Mouse (Mus musculus): ENCODE measurements at regions not wholly inside any gene's neighbourhood (a gene's known extent, or its start where the extent isn't known, plus 50 kb on each side); places are given as distances from the start of the nearest gene placed in this dataset.

DNA sequence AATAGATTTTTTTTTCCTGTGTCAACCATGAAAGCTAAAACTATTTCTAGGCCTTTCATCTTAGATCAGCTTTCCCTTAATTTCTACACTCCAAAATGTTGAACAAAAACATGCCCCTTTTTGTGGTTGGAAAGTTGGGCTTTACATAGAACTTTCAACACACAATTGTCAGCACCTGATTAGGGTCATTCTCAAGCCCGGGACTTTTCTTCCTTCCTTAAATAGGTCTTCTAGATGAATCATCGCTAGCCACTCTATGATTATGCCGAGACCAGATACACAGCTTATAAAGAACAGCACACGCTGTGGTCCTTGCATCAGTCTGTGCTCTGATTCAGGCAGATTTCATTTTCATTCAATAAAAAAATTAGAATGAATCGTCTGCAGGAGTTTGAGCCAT is 133.3 kb upstream of the Atp2b1 start:
- DNase-seq (ENCODE audit: low spot score) = no peak

DNA sequence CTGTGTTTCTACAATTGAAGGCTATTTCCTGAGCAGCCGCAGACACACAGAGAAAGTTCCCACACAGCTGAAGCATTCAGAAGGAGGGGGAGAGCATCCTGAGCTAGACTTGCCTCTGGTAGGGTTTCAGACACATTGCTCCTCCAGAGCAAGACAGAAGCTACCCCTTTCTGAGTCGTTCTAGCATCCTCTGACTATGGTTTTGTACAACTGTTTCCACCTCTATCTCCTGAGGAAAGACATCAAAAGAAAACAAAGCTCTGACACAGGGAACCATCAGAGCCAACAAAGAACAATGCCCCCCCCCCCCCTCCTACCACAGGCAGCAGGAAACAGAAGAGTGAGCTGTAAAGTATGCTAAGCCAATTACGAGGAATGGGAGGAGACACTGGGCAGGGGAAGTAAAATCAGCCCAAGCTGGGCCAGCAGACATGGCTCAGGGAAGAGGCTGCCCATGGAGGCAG is 132.3 kb upstream of the Atp2b1 start:
- no peak for DNase-seq (ENCODE audit: low spot score)

DNA sequence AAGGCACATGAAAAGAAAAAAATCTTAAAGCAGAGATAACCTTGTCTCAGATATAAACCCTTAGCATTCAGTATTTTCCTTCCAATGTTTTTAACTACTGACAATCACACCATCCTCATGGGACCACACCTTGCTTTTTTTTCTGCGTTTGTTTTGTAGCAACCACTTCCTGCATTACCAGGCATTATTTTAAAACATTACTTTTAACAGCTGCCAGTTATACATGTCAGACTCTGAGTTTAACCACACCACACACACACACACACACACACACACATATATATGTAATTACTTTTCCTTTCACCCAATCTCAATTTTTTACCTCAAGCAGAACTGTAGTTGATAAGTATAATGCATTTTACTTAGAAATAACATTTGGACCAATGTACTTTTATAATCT is 128.8 kb upstream of the Atp2b1 start:
- no peak for DNase-seq (ENCODE audit: low spot score)

DNA sequence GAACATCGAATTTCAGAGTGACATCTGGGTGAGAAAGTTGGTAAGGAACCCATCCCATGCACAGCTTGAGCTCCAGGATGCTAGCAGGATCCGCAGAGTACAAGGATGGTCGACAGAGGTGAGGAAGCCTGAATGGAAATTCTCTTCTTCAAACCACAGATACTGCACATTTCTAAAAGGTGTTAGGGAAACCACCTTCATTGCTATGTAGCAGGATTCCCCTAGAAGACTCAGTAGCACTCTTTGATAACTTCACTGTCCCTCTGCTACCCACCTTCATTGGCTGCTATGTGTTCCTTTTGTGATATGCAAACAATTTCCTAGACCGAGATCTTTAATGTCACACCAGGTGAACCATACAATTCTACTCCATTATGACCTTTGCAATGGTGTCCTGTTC is 128.1 kb upstream of the Atp2b1 start:
- no peak for DNase-seq (ENCODE audit: low spot score)

DNA sequence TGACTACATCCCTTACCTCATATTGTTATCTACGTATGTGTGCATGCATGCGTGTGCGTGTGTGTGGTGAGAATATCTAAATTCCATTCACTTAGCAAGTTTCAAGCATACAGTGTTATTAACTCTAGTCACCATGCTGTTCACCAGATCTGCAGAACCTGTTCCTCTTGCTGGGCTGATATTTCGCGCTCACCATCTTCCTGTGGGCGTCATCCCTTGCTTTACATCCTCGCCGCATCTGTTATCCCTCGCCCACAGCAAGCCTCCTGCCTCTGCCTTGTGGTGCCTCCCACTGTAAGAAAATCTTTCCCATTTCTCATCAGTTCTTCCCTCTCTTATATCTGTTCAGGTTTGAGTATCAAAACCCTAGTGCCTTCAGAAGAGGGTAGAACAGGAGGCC is 124.4 kb upstream of the Atp2b1 start:
- no peak for DNase-seq (ENCODE audit: low spot score)

DNA sequence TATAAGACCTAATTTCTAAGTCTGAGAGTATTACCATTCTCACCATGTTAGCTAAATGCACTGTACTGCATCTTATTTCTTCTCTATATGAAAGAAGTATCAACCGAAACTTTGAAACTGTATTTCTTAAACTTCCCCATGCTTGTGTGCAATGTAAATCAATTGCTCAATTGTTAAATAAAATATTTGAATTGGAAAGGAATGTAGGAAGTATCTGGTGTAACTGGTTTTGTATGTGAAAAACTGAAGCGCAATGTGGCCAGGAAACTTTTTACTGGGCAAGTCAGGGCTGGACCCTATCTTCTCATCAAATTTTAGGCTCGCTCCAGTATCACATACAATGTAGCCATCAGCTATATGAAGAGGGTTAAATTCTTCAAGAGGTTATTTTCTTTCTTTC is 123.8 kb upstream of the Atp2b1 start:
- no peak for DNase-seq (ENCODE audit: low spot score)

DNA sequence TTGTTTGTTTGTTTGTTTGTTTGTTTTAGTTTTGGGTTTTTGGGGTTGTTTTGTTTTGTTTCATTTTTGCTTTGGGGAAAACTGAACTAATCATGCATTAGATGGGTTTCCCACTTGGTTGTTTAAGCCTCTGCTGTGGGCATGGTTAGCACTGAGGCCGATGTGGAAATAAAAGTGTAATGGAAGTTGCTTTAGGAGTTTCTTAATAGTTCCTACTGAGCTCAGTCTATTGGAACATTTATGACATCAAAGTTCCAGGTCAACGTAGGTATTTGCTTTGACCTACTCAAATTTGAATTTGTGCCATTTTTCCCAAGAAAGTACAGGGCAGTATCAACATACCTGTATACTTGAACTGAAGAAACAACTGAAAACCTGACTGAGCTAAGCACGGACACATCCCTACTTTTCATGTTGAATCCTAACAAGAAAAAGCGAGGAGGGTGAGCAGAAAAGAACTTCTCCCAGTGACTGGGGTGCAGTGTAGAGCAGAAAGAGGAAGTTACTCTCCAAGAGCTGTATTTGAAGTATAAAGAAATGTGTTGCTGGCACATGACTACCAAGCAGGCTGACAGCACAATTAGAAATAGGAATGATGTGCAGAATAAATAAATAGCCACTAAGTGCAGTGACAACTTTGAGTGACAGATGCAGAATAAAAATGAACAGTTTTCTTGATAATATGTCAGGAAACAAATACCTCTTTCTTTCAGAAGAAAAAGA is 122.0 kb upstream of the Atp2b1 start:
- DNase-seq (ENCODE audit: low spot score) = no peak

DNA sequence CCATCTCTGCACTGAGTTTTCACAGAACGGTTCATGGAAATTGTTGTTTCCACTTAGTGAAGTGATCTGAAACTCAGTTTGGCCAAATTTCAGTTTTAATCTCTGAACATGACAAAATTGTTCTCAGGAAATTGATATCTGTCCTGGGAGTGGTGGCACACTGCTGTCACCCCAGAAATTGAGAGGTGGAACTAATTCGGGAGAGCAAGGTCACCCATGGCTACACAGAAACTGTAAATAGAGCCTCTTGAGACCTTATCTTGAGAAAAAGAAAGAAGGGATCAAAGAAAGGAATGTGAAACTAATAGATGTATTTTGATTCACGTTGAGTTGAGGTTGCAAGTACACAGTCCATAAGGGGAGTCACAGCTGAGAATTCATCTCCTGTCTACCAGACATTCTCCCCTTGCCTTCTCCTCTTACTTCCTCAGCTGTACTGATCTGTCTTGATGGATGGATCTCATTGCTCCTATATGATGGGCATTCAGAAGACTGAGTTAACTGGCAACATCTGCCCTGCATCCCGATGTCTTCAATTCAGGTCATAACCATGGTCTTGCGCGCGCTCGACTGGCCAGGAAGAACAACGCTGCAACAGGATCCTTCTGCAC is 120.2 kb upstream of the Atp2b1 start:
- no peak for DNase-seq (ENCODE audit: low spot score)

DNA sequence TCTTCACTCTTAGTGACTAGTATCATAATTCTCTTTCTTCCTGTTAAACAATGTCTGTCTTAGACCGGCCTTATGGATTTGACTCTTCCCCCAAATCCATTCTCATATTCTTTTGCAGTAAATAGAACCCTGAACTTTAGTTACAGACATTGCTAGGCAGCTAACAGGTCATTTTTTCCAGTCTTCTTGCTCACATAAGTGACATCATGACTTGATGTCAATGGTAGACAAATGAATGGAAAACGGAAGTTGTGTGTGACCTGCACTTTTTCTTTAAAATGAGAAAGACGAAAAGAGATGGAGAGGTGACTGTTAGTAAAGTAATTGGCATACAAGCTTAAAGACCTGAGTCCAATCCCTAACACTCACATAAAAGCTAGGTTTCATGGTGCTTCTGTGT is 118.2 kb upstream of the Atp2b1 start:
- no peak for DNase-seq (ENCODE audit: low spot score)

DNA sequence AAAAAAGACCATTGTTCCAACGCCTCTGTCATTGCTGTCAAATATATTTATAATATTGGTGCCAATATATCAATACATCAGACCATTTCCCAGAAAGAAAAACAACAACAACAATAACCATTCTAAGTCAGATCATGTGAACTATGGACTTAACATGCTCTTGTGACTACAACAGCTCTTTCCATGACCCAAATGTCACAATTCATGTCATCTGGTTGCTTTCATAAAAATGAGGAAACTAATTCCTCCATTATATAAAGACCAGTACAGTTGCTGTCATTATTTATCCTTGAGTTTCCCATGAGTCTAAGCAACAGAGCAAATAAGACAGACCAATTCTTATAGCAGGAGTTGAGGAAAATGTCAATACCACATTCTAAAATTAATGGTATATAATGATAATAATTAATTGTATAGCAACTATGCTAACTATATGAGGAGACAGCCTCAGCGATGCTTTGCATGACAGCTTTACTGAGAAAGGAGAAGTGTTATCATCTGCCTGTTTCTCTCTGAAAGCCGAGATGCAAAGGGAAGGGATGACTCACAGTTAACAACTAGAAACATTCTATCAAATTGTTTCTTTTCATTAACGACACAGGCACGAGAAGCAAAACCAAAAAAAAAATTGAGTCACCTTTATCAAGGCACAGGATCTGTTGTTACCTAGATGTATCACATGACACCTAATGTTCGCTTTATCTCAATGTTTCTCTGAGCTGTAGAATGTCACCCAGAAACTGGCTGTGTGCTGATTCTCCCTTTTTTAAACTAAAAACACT is 115.4 kb upstream of the Atp2b1 start:
- no peak for DNase-seq (ENCODE audit: low spot score)

DNA sequence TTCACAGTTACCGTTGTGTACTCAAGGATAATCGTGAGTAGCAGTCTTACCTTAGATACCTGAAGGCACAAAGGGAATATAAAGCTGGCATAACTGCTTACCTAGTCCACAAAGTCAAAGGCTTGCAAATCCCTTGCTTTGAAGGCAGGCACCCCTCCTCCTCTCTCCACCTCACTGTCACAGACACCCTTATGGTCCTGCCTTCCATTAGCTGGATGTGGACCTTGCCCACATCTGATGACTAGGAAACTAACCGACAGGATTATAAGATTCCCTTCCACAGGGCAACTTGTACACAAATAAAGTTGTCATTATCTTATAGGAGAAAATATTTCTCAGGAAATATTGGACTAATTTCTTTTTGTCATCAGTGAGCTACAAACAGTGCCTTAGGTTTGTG is 114.4 kb upstream of the Atp2b1 start:
- DNase-seq (ENCODE audit: low spot score) = no peak

DNA sequence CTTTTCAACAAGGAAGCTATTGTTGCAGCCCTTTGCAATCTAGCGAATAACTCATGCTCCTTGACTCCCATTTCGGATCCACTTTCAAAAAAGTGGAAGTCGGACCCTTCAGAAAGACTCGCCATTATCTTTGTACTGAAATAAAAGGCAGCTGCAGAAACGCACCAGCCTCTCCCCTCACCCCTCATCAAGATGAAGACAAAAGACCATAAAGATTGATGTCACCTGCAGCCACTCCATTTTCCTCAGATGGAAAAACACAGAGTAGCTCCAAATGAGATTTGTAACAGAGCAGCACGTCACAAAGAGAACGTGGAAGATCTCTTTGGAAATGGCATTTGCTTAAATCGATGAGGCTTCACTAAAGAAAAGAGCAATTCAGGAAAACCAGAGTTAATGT is 113.3 kb upstream of the Atp2b1 start:
- no peak for DNase-seq (ENCODE audit: low spot score)

DNA sequence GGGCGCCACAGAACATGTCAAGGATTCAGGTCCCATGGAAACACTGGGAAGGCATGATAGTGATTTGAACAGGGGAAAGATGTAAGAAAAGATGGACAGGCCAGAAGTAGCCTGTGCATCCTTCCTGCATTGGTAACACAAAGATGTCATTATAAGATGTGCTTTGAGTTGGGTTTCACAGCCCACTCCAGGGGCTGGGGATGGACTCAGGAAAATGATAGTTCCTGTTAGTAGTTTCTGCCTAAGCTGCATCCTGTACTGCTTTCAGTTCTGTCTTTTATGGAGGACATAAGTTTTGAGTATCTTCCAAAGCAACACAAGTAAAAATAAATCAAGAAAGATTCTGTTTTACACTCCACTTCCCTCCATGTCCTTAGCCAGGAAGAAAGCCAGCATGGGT is 109.2 kb upstream of the Atp2b1 start:
- DNase-seq (ENCODE audit: low spot score) = no peak

DNA sequence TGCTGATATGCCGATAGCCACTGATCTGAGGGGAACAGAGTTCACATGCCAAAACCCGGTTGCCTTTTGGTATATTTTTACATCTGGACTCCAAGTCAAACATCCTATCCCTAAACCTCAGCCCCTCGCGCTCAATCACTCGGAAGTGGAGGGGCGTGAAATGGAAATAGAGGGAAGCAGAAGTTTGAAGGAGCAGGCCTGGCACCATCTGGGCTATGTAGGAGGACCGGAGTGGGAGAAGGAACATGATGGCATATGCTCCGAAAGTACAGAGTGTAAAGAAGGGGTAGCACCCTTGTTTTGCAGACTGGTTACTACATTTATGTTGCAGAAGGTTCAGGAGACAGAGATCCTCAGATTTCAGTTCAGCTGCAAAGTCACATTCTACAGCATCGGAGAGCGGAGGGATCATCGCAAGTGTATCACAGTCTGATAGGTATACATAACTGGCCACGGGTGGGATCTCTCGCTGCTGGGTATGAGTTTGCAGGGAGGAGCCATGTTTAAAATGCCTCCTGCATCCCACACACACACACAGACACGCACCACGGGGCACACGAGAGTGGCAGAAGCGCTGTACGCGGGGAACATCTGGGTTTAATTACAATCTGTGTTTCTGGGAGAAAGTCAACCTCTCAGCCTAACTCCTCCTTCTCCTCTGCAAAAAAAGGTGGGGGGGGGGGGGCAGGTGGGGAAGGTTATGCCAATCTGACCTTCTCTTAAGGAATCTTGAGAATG is 107.2 kb upstream of the Atp2b1 start:
- DNase-seq (ENCODE audit: low spot score) = no peak

DNA sequence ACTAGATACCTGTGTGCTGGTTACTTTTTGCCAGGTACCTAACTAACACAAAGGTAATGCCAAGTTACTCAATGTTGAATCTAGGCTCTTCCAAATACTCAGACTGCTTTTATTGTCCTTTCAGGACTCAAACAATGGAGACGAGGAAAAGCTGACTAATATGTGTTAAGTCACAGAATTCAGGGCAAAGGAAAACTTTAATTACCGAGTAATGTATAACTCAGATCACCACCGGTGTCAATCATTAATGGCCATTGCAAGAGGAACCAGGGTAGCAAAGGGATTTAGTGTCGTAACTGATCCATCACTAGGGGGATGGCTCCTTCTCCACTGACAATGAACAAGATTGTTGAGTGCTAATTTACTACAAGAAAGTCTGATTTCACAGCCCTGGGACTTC is 105.6 kb upstream of the Atp2b1 start:
- DNase-seq (ENCODE audit: low spot score) = no peak

DNA sequence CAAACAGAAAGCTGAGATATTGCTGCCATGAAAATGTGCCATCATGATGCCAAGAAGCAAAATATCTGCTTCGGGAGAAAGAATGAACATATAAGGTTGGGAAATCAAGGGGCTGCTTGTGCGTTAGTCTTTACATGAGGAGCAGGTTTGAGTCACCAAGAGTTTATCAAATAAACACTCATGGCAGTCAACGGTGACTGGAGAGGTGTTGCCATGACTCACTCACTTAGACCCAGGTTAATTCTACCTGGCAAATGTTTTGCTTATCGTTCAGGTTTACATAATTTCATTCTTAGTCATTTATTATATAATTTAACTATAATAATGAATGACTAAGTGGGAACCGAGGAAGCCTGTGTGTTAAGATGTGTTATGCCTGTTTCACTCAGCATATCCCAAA is 85.2 kb upstream of the Atp2b1 start:
- no peak for DNase-seq (ENCODE audit: low spot score)

DNA sequence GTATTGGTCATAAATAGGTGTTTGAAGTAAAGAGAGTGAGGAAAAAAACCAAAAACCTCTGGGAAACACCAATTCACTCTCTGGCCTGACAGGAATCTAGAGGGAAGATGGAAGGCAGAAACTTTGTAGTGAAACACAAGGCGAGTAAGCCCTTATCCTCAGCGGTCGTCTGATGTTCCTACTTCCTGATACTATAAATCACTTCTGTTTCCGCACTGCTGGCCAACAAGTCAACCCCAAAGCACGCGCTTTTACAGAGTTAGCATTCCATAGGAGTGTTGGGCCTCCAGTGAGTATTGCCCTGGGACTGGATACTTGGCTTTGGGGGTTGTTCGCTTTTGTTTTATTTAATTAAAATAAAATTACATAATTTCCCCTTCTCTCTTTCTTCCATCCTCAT is 82.7 kb upstream of the Atp2b1 start:
- no peak for DNase-seq (ENCODE audit: low spot score)

DNA sequence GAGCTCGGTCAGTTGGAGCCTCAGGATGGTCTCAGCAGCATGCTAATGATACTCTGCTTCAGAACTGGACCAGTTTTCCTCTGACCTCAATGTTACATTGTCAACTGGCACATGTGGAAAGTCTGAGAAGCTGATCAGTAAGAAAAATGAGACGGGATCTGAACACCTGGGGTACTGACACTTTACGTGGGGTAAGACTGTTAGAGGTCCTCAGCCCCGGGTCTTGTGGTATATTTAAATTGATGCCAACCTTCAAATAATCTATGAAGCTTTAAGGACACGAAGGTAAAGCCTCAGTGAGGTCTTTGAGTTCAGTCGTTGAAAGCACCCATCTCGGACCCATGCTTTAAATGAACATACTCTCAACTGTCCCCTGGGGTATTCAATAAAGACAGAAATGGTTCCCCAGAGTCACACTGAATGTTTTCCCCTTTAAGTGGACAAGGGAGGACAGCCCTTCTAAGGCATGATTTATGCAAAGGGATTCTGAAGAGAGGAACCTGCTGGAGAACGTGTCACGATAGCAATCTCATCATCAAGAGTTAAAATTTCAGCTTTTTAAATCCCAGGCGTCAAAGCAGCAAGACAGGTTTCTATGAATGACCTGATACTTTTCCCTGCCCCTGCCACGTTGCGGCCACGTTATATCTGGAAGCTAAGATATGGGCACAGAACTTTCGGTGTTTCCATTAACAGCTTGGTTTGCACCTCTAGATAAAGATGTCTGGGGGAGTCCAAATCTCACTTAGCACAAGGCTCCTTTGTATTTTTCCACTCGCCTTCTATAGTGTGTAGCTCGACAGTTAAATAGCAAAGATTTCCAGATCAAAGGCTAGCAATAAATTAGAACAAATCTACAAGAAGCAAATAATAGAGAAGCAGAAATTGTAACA is 76.7 kb upstream of the Atp2b1 start:
- no peak for DNase-seq (ENCODE audit: low spot score)

DNA sequence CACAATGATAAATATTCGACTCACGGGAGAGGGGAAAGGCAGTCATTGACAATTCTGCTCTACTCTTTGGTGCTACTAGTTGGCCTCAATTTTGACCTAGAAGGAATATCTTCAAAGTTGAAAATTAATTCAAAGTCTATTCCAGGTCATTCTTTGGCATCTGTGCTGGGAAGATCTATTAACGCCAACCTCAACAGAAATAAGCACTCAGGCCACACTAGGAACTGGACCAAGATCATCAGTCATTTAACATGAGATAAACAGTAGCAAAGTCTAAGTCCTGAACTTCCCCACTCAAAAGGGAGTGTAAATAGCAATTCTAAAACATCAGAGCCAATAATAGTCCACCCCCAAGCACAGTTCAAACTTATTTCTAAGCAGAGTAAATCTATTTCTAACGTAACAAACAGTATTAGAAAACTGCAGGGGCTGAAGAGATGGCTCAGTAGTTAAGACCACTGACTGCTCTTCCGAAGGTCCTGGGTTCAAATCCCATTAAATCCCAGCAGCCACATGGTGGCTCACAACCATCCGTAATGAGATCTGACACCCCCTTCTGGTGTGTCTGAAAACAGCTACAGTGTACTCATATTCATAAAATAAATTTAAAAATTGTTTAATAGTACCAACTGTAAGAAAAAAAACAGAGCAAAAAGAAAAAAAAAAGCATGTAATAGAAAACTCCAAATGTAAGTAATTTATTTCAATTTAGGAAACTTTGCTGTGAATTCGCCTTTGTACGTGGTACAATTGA is 75.1 kb upstream of the Atp2b1 start:
- DNase-seq (ENCODE audit: low spot score) = no peak

DNA sequence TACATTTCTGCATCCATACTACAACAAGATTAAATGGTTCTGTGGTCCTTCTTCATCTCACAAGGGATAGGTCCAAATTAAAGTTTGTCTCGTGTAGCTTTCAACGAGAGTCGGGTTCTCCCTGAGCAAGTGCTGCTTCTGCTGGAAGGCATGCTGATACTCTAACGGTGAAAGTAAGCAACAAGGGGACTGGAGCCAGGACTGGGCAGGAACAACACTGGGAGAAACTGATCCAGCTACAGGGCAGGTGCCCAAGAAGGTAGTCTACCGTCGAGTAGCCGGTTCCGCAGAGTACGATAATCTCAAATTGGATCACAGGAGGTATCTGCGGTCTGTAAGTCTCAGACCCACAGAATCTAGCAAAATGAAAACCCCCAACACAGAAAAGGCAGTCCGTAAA is 74.2 kb upstream of the Atp2b1 start:
- DNase-seq (ENCODE audit: low spot score) = no peak

DNA sequence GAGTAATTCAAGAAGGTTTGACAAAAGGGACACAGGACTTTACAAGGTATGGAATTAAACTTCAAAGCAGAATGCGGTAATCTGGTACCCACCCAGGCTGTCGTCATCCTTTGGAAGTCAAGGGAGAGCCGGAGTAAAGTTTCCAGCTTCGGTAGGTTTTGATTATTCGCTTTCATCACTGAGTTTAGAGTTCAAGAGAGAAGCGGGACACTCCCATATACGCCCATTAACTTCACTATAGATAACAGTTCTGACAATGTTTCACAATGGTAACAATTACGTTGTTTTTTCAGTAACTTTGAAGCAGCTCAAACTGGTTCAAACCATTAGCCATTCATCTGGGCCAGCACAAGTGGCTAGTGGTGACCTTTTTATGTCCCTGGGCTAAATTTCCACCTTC is 73.8 kb upstream of the Atp2b1 start:
- no peak for DNase-seq (ENCODE audit: low spot score)
